31 mouse cellular contexts compared by ENCODE assay signal in the genomic region with DNA sequence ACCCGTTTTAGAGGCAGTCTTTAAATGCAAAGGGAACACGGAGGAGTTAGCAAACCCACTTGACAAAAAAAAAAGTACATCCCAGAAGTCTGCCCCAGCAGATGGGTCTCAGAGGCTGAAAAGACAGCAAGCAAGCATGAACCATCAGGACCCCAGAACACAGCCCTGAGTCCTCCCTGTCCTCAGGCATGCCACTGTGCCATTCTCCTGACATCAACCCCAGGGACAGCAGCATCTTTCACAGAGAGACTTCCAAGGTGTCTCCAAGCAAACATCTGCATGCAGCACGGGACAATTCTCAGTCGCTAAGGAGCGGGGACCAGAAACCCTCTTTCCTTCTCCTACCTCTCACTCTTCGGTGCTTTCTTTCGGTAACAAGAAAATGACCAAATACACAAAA.
"Had no signal": no experiment of that assay in that cellular context is flagged by ENCODE, and none has a peak within 500 bp of the region (broad histone marks: within the 10 kb centered on the region; RNA-seq: fewer than 3 reads in every experiment).

No protein-coding gene starts in this region.

- H3K4me1 ChIP-seq: limb, embryonic 10.5 days; limb, embryonic 12.5 days; limb, embryonic 13.5 days; liver, embryonic 12.5 days; liver, embryonic 13.5 days; midbrain, embryonic 10.5 days; midbrain, embryonic 12.5 days; midbrain, embryonic 13.5 days; midbrain, embryonic 15.5 days had no signal

- H3K4me2 ChIP-seq: limb, embryonic 12.5 days; limb, embryonic 13.5 days; limb, embryonic 15.5 days; liver, embryonic 11.5 days; liver, embryonic 12.5 days; liver, embryonic 13.5 days; liver, embryonic 15.5 days; lung, embryonic 14.5 days; lung, embryonic 15.5 days; midbrain, embryonic 11.5 days; midbrain, embryonic 12.5 days; midbrain, embryonic 13.5 days; midbrain, embryonic 15.5 days had no signal

- DNase-seq: left cerebral cortex, postnatal 4 days; liver; liver, embryonic 13.5 days; liver, postnatal 0 days; lung, adult 18-20 months; lung, adult 2 months; lung, embryonic 14.5 days; lung, postnatal 10 days; lung, postnatal 14 days; lung, postnatal 36 days; lung, postnatal 4 days; midbrain, embryonic 14.5 days had no signal

- H3K27ac ChIP-seq: limb, embryonic 10.5 days; limb, embryonic 12.5 days; limb, embryonic 13.5 days; limb, embryonic 15.5 days; liver, embryonic 12.5 days; liver, embryonic 13.5 days; liver, embryonic 14.5 days; liver, embryonic 15.5 days; lung, embryonic 15.5 days; macrophage; midbrain, embryonic 10.5 days; midbrain, embryonic 12.5 days; midbrain, embryonic 13.5 days; midbrain, embryonic 15.5 days had no signal

- H3K9me3 ChIP-seq: limb, embryonic 10.5 days; limb, embryonic 12.5 days; limb, embryonic 13.5 days; limb, embryonic 15.5 days; liver, embryonic 15.5 days; lung, embryonic 15.5 days; megakaryocyte, embryonic 14.5 days; midbrain, embryonic 15.5 days had no signal

- H3K9ac ChIP-seq: limb, embryonic 12.5 days; limb, embryonic 13.5 days; limb, embryonic 15.5 days; liver, embryonic 12.5 days; liver, embryonic 13.5 days; liver, embryonic 14.5 days; liver, embryonic 15.5 days; liver, postnatal 0 days; lung, embryonic 14.5 days; lung, embryonic 15.5 days; midbrain, embryonic 12.5 days; midbrain, embryonic 13.5 days; midbrain, embryonic 15.5 days had no signal

- H3K4me3 ChIP-seq: limb, embryonic 10.5 days; limb, embryonic 12.5 days; limb, embryonic 13.5 days; limb, embryonic 15.5 days; liver, embryonic 12.5 days; liver, embryonic 13.5 days; liver, embryonic 15.5 days; lung, embryonic 15.5 days; megakaryocyte, embryonic 14.5 days; midbrain, embryonic 10.5 days; midbrain, embryonic 12.5 days; midbrain, embryonic 13.5 days; midbrain, embryonic 15.5 days; myocyte had no signal

- ATAC-seq: liver, embryonic 12.5 days; liver, postnatal 0 days; lung, postnatal 0 days; midbrain, embryonic 13.5 days; midbrain, embryonic 15.5 days; midbrain, embryonic 16.5 days had no signal

- H3K27me3 ChIP-seq: limb, embryonic 12.5 days; limb, embryonic 13.5 days; limb, embryonic 15.5 days; liver, embryonic 12.5 days; liver, embryonic 13.5 days; liver, embryonic 15.5 days; lung, embryonic 15.5 days; megakaryocyte, embryonic 14.5 days; midbrain, embryonic 12.5 days; midbrain, embryonic 13.5 days; midbrain, embryonic 15.5 days had no signal
